Mouse (Mus musculus) lung, postnatal 0 days (tissue): ENCODE data around the gene Thap8. TPM values are rescaled to one million over a fixed set of nuclear protein-coding genes. Genes with fewer than 3 reads are reported as not detected.

Source experiments
- ATAC-seq: fragments of 200-750 bp; cut with Nextera tagmentation; 2 replicates; pipeline ENCODE4 v1.8.0; 2017; ENCODE audit warnings: moderate library complexity
- DNase-seq: peaks from one replicate; pipeline ENCODE4 v3.0.0-alpha.2; 2016; ENCODE audit warnings: low spot score
- H3K27ac ChIP-seq: fragments of 300-500 bp; sonication (generic); 2 replicates; pipeline ENCODE4 v1.5.1; 2014; ENCODE audit warnings: antibody characterized with exemption, mild to moderate bottlenecking, low read length, mixed read lengths
- H3K27me3 ChIP-seq: fragments of 300-500 bp; sonication (generic); replicated peaks from 2 replicates; pipeline ENCODE4 v1.6.1; 2014; ENCODE audit warnings: low read length, mixed read lengths; ENCODE audit not compliant: insufficient read depth
- H3K36me3 ChIP-seq: fragments of 300-500 bp; sonication (generic); 2 replicates; pipeline ENCODE4 v1.6.1; 2014; ENCODE audit warnings: low read length, mixed read lengths; ENCODE audit not compliant: insufficient read depth
- H3K4me1 ChIP-seq: fragments of 300-500 bp; sonication (generic); 2 replicates; pipeline ENCODE4 v1.6.1; 2014; ENCODE audit warnings: antibody characterized with exemption, low read depth, low read length, mixed read lengths; ENCODE audit not compliant: insufficient read depth
- H3K4me2 ChIP-seq: fragments of 300-500 bp; sonication (generic); replicated peaks from 2 replicates; pipeline ENCODE4 v1.6.1; 2014; ENCODE audit warnings: low read depth, mild to moderate bottlenecking, low read length, moderate library complexity, mixed read lengths
- H3K4me3 ChIP-seq: fragments of 300-500 bp; sonication (generic); 2 replicates; pipeline ENCODE4 v1.5.1; 2014; ENCODE audit warnings: low read depth, low read length
- H3K9ac ChIP-seq: fragments of 300-500 bp; sonication (generic); replicated peaks from 2 replicates; pipeline ENCODE4 v1.6.1; 2014; ENCODE audit warnings: low read depth, mild to moderate bottlenecking
- H3K9me3 ChIP-seq: fragments of 300-500 bp; sonication (generic); 2 replicates; pipeline ENCODE4 v1.6.1; 2016; ENCODE audit warnings: low read length, mixed read lengths
- CTCF ChIP-seq: IDR thresholded peaks from 2 replicates; pipeline ENCODE4 v1.5.1; 2016; ENCODE audit warnings: antibody characterized with exemption, mild to moderate bottlenecking
- EP300 ChIP-seq: IDR thresholded peaks from 2 replicates; pipeline ENCODE4 v1.6.1; 2016; ENCODE audit warnings: antibody characterized with exemption, mild to moderate bottlenecking, control low read depth
- WGBS: fragments of 180-500 bp; shearing (Covaris S2); extraction: QIAGEN DNeasy Blood & Tissue Kit; methylation state at CpG from one replicate; pipeline ENCODE4 v1.1.7; 2014; 5-methylcytosine and 5-hydroxymethylcytosine counted together
- polyA plus RNA-seq: library from polyadenylated mRNA; unstranded; fragments of >200 nt; fragmentation: Nextera tagmentation; extraction: Ambion mirVana; gene quantifications from 2 replicates; pipeline ENCODE4 v1.2.1, GENCODE M21; 2015

Gene Thap8
- polyA plus RNA-seq, 1 experiment from 2014 or later = 0.81 TPM

DNA sequence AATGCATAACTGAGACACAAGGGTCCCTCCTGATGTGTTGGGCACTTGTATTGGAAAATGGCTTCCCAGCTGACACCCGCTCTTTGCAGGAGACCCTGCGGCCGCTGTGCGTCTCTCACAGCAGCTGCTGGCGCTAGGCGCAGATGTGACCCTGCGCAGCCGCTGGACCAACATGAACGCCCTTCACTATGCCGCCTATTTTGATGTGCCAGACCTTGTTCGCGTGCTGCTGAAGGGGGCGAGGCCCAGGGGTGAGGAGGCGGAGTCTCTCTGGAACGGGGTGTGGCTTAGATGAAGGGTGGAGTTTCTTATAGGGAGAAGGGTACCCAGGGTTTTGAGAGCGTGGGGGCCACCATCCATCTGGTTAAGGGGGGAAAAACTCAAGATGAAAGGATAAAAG, 17.4 kb downstream of the Thap8 start:
- Histone ChIP-seq H3K27ac (no peak overlapping the region), H3K4me3 (no peak overlapping the region), H3K4me2 (no peak overlapping the region), H3K9ac (no peak overlapping the region), H3K4me1 (no peaks in the 10 kb centered on the region), H3K27me3 (no peaks in the 10 kb centered on the region), H3K9me3 (no peaks in the 10 kb centered on the region), H3K36me3 (no peaks in the 10 kb centered on the region)
- 83% methylated on average over 16 of the region's 16 CpGs for WGBS
- ATAC-seq = no peak
- TF ChIP-seq CTCF = no peak
- no peak for TF ChIP-seq EP300
- DNase-seq = no peak

- no peak overlapping the region for H3K4me2 ChIP-seq
- TF ChIP-seq EP300 = no peak
- peak; percentile 71 for TF ChIP-seq CTCF
- H3K27me3 ChIP-seq = no peaks in the 10 kb centered on the region
- no peaks in the 10 kb centered on the region for H3K36me3 ChIP-seq
- no peak overlapping the region for H3K9ac ChIP-seq
- H3K27ac ChIP-seq = no peak overlapping the region
- DNase-seq (peak; percentile 40), ATAC-seq (no peak)
- H3K4me1 ChIP-seq = no peaks in the 10 kb centered on the region
- no peaks in the 10 kb centered on the region for H3K9me3 ChIP-seq
- WGBS = 42% methylated on average over 3 of the region's 3 CpGs
- H3K4me3 ChIP-seq = no peak overlapping the region
Observed at GRCm38 (mm10) chr7:30300914-30301313, 21.0 kb downstream of the Thap8 start.

- TF ChIP-seq CTCF (peak; percentile 56), EP300 (no peak)
Observed at GRCm38 (mm10) chr7:30306083-30306779, 26.3 kb downstream of the Thap8 start.

DNA sequence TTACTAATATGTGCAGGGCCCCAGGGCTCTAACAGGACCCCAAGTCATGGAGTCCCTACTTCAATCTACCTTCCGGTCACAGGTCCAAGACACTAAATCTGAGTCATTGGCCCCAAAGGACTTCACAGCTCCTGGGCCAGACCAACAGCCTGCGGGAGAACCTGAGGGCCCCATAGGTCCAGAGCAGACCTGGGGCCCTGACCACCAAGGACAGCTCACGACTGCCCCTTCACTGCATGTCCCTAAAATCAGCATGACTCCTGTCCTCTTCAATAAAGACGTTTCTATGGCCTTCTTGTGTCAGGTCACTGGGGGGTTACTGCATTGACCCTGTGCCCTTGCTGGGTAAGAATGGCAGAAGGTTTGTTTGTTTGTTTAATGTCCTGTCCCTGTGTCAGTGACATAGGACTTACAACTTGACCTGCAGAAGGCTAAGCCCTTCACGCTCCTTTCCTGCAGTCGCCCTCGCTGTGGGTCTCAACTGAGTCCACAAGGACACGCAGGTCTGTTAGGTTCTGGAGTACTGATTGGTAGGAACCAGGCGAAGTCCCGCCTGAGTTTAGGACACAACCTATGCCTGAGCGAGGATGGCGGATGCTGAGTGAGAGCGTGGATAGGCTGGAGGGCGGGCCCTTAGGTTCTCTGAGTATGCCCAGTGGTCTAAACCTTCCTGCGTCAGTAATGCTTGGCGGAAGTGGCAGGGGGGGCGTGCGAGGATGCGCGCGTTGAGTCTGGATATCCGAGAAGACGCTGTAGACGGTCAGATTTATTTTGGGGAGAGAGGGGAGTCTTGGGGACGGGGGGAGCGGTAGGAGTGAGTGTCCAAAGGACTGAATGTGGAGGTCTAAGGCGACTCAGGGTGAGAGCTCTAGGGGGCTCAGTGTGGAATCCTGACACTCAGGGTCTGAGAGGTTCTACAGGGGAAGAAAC, 28.4 kb downstream of the Thap8 start, which contains the start of gene Alkbh6:
Gene Alkbh6, plus strand, starts transcription at position 642 of the 930 bp plus-strand sequence.
- peak within 1 kb of the TSS; percentile 55 for H3K4me3 ChIP-seq
- peaks cover 6% of the 10 kb centered on the region; the same call in 1 of the 2 replicates for H3K4me1 ChIP-seq
- 4% methylated on average over 27 of the region's 27 CpGs for WGBS
- no peaks in the 10 kb centered on the region for H3K36me3 ChIP-seq
- peak within 1 kb of the TSS; percentile 33 for H3K27ac ChIP-seq
- ATAC-seq = peak; percentile 100
- peak within 1 kb of the TSS; percentile 80 for H3K4me2 ChIP-seq
- no peaks in the 10 kb centered on the region for H3K27me3 ChIP-seq
- peak; percentile 99 for DNase-seq
- H3K9me3 ChIP-seq = no peaks in the 10 kb centered on the region
- TF ChIP-seq EP300 (no peak), CTCF (no peak; the same call in 1 of the 2 replicates)
- peak within 1 kb of the TSS; percentile 30 for H3K9ac ChIP-seq

More at GRCm38 (mm10) chr7:30306083-30306779, 26.3 kb downstream of the Thap8 start:
- H3K27me3 ChIP-seq = no peaks in the 10 kb centered on the region
- H3K9me3 ChIP-seq = no peaks in the 10 kb centered on the region
- no peak overlapping the region for H3K4me3 ChIP-seq
- WGBS = 79% methylated on average over 12 of the region's 16 CpGs
- H3K27ac ChIP-seq = no peak overlapping the region
- no peak overlapping the region for H3K4me2 ChIP-seq
- H3K4me1 ChIP-seq = peaks cover 6% of the 10 kb centered on the region; the same call in 1 of the 2 replicates
- H3K9ac ChIP-seq = no peak overlapping the region
- ATAC-seq (no peak), DNase-seq (no peak)
- no peaks in the 10 kb centered on the region for H3K36me3 ChIP-seq

GRCm38 (mm10) chr7:30309395-30310129, 29.7 kb downstream of the Thap8 start:
- Histone ChIP-seq H3K4me3 (peak overlapping the region; percentile 55), H3K9ac (peak overlapping the region; percentile 30; the same call in 1 of the 2 replicates), H3K9me3 (no peaks in the 10 kb centered on the region), H3K4me1 (peaks cover 6% of the 10 kb centered on the region; the same call in 1 of the 2 replicates), H3K27me3 (no peaks in the 10 kb centered on the region), H3K27ac (peak overlapping the region; percentile 33), H3K36me3 (no peaks in the 10 kb centered on the region), H3K4me2 (peak overlapping the region; percentile 80)
- WGBS = 63% methylated on average over 15 of the region's 15 CpGs
- TF ChIP-seq CTCF = no peak
- TF ChIP-seq EP300 = no peak
- ATAC-seq (no peak), DNase-seq (no peak)
